Mouse (Mus musculus): ENCODE results near the gene Gm6217. TPM values are rescaled to one million over a fixed set of nuclear protein-coding genes. Genes with fewer than 3 reads are reported as not detected.
"Not testable (repeated sequence)": the region's sequence is repeated elsewhere in the genome, so short reads cannot be mapped to it uniquely, and the experiment has no call there.

Gene Gm6217
- not detected in 2 replicates for polyA plus RNA-seq (2015; fragmentation: Nextera tagmentation; extraction: Ambion mirVana)

DNA sequence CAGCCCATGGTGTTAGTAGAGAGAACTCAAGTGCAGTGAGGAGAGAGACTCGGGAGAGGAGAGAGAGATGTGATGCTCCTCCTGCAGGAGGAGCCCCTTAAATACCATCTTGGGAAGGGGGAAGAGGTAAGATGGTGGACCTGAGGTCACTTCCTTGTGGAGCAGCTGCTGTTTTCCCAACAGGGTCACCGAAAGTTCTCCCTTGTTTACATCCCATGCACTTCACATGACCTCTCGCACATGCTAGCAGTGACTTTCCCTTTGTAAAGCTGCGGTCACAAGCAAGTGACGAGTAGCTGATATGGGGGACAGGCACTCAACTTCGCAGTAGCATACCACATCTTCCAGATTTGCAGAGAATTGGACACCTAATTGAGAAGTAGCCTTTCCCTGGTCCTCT, at the start of gene Gm6217:
Gm6217 (minus strand) TSS at position 74 of the 400 bp plus-strand sequence.
- not testable (repeated sequence) for H3K36me3 ChIP-seq; H3K9me3 ChIP-seq; H3K4me2 ChIP-seq; H3K4me1 ChIP-seq; ATAC-seq (ENCODE audit: insufficient number of reproducible peaks, low FRiP score, low TSS enrichment, low read depth); H3K27ac ChIP-seq; H3K27me3 ChIP-seq; H3K4me3 ChIP-seq; H3K9ac ChIP-seq
- WGBS, result no CpG with 5 or more reads among the region's 6 CpGs

DNA sequence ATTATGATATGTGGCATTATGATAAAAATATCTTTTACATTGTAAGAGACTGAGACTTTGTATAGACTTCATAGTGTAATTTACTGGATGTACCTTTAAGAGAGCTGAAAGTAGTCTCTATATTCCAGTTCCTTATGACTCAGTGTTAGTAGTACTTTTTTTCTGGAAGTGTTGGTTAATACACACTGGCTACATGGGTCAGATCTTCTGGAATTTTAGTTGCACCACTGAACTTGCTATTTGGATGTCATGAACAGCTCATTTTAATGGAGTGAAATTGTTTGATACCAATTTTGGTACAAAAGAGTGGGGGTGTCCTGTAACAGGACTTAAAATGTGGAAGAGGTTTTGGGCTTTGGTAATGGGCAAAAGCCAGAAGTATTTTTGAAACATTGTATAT, 46.6 kb upstream of the Gm6217 start:
- no peak overlapping the region for H3K4me2 ChIP-seq
- no peak overlapping the region for H3K27ac ChIP-seq
- H3K9ac ChIP-seq, result no peak overlapping the region
- no peak for ATAC-seq (ENCODE audit: insufficient number of reproducible peaks, low FRiP score, low TSS enrichment, low read depth)
- H3K4me1 ChIP-seq, result no peaks in the 10 kb centered on the region
- no peaks in the 10 kb centered on the region for H3K27me3 ChIP-seq
- no peak overlapping the region for H3K4me3 ChIP-seq
- no peaks in the 10 kb centered on the region for H3K9me3 ChIP-seq
- H3K36me3 ChIP-seq, result no peaks in the 10 kb centered on the region

DNA sequence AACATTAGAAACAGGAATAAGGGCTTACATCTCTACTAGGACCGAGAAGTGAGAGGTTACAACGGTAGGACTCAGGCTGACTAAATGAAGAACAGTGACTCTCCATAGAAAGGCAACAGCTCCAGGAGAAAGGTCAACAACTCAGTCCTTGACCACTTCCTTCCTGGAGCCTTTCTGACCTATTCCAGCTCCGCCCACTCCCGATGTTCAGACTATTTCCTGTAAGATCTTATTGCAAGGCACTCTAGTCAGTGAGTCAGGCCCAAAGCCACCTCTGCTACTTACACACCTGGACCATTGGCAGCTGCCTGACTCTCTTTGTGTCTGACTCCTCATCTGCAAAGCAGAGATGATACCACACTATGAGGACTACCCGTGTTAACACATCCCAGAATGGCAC, 44.6 kb upstream of the Gm6217 start:
- no peak overlapping the region for H3K4me2 ChIP-seq
- no peak for ATAC-seq (ENCODE audit: insufficient number of reproducible peaks, low FRiP score, low TSS enrichment, low read depth)
- H3K4me3 ChIP-seq, result no peak overlapping the region
- H3K9ac ChIP-seq, result no peak overlapping the region
- H3K27me3 ChIP-seq, result no peaks in the 10 kb centered on the region
- no peaks in the 10 kb centered on the region for H3K4me1 ChIP-seq
- no peaks in the 10 kb centered on the region for H3K9me3 ChIP-seq
- 81% methylated on average over 5 of the region's 5 CpGs for WGBS
- H3K36me3 ChIP-seq, result no peaks in the 10 kb centered on the region
- no peak overlapping the region for H3K27ac ChIP-seq

DNA sequence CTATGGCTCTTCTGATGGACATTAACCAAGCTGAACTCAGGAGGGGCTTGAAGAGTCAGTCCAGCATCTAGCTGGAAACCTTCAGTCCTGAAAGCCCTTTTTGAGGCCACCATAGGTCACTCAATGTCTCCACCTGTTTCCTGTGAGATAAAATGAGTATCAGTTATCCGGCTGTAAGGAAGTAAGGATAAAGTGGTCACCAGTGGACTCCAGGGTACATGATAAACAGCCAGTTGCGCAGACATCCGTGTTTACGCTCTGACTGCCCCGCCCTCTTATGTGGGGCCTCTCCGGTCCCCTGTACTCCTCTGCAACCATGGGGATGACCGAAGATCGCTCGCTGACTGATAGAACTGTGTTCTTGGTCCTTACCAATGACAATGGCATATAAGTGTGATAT, 43.1 kb upstream of the Gm6217 start:
- H3K27ac ChIP-seq, result no peak overlapping the region
- ATAC-seq (ENCODE audit: insufficient number of reproducible peaks, low FRiP score, low TSS enrichment, low read depth), result no peak
- H3K9ac ChIP-seq, result no peak overlapping the region
- H3K4me1 ChIP-seq, result no peaks in the 10 kb centered on the region
- H3K36me3 ChIP-seq, result no peaks in the 10 kb centered on the region
- no peaks in the 10 kb centered on the region for H3K27me3 ChIP-seq
- H3K4me3 ChIP-seq, result no peak overlapping the region
- H3K9me3 ChIP-seq, result no peaks in the 10 kb centered on the region
- H3K4me2 ChIP-seq, result no peak overlapping the region
- 85% methylated on average over 9 of the region's 9 CpGs for WGBS

DNA sequence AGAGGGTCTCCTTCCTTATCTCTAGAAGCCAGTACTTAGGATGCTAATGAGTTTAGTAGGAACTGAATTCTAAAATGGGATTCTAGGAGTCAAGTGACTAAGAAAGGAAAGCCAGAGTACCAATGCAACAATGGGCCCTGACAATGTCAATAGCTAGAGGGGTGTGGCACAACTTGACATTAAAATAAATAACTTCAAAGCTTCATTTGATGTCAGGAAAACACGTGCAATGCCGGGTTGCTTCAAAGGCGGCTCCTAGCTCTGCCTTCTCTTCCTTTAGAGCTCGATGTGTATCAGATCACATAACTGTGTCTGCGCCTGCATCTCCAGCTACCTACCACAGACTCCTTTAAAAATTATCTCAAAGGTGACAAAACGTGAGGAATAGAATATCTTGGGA, 42.7 kb upstream of the Gm6217 start:
- Histone ChIP-seq H3K27ac (no peak overlapping the region), H3K9ac (no peak overlapping the region), H3K4me2 (no peak overlapping the region), H3K36me3 (no peaks in the 10 kb centered on the region), H3K4me3 (no peak overlapping the region), H3K4me1 (no peaks in the 10 kb centered on the region), H3K9me3 (no peaks in the 10 kb centered on the region), H3K27me3 (no peaks in the 10 kb centered on the region)
- 54% methylated on average over 6 of the region's 6 CpGs for WGBS
- no peak for ATAC-seq (ENCODE audit: insufficient number of reproducible peaks, low FRiP score, low TSS enrichment, low read depth)

DNA sequence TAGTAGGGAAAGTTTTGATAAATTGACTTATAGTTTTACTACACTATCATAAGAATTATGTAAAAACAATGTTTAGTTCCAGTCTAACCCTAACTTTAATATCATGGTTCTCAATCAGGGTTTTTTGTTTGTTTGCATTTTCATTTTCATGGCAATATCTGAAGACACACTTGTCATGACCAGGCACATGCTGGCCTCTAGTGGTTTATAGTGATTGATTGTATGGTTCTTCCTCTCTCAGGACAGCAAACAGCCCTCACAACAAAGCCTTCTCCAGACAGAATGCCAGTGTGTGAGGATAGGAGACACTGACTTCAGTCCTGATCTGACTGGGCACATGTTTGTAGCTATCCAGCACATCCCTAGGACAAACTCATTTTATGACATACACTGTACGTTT, 42.0 kb upstream of the Gm6217 start:
- 77% methylated on average over 1 of the region's 1 CpGs for WGBS
- Histone ChIP-seq H3K36me3 (no peaks in the 10 kb centered on the region), H3K4me1 (no peaks in the 10 kb centered on the region), H3K9ac (no peak overlapping the region), H3K9me3 (no peaks in the 10 kb centered on the region), H3K27ac (no peak overlapping the region), H3K4me2 (no peak overlapping the region), H3K4me3 (no peak overlapping the region), H3K27me3 (no peaks in the 10 kb centered on the region)
- ATAC-seq (ENCODE audit: insufficient number of reproducible peaks, low FRiP score, low TSS enrichment, low read depth), result no peak

DNA sequence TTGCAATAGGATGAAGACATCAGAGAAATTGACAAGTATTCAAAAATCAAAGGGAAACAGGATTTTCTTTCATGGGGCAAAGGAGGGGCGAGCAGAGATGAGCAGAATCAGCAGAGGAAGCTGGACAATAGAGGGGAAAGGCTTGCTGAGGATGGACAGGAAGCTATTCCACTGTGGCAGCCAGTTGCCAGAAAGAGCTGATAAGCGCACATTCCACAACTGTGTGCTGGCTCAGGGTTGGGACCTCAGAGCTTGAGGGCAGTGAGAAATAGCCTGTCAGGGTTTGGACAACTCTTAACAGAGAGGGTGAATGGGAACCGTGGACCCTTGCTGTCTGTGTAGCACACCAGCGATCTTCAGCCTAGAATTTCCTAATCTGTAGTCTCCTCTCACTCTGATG, 40.8 kb upstream of the Gm6217 start:
- Histone ChIP-seq H3K4me3 (no peak overlapping the region), H3K4me1 (no peaks in the 10 kb centered on the region), H3K36me3 (no peaks in the 10 kb centered on the region), H3K27ac (no peak overlapping the region), H3K9me3 (no peaks in the 10 kb centered on the region), H3K9ac (no peak overlapping the region), H3K27me3 (no peaks in the 10 kb centered on the region), H3K4me2 (no peak overlapping the region)
- 61% methylated on average over 4 of the region's 4 CpGs for WGBS
- ATAC-seq (ENCODE audit: insufficient number of reproducible peaks, low FRiP score, low TSS enrichment, low read depth), result no peak

DNA sequence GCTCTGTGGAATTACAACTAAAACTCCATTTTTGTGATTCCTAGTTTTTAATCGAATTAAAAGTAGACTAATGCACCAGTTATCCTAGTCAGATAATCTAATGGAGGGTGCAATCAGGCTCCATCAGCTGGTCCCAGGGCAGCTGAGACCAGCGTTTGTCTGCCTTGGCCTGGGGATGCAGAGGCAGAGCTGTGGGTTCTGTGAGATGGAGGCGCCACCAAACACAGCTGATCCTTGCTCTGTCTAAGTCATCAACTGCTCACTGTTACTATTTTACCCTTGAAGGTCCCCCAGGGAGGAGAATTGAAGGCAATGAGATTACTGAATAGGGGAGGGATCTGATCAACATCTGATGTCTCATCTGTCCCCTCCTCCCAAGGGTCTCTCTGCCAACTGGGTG, 35.2 kb upstream of the Gm6217 start:
- Histone ChIP-seq H3K36me3 (no peaks in the 10 kb centered on the region), H3K4me3 (no peak overlapping the region), H3K4me2 (no peak overlapping the region), H3K27me3 (no peaks in the 10 kb centered on the region), H3K9ac (no peak overlapping the region), H3K4me1 (no peaks in the 10 kb centered on the region), H3K9me3 (no peaks in the 10 kb centered on the region), H3K27ac (no peak overlapping the region)
- WGBS, result 74% methylated on average over 3 of the region's 3 CpGs
- no peak for ATAC-seq (ENCODE audit: insufficient number of reproducible peaks, low FRiP score, low TSS enrichment, low read depth)

DNA sequence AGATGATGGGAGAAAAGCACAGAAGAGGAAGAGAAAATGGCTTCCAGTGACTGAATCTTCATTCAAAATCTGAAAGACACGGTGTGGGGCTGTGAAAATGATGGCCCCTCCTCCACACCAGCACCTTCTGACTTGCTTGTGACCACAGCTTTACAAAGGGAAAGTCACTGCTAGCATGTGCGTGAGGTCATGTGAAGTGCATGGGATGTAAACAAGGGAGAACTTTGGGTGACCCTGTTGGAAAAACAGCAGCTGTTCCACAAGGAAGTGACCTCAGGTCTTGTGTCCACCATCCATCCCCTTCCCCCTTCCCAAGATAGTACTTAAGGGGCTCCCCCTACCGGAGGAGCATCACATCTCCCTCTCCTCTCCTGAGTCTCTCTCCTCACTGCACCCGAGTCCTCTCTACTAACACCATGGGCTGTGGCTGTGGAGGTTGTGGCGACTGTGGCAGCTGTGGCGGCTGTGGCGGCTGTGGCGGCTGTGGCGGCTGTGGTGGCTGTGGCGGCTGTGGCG, 28.7 kb upstream of the Gm6217 start, which contains the start of gene Gm47955:
Gm47955 (plus strand) TSS at position 417 of the 516 bp plus-strand sequence.
- Histone ChIP-seq H3K4me2 (no peak within 1 kb of the TSS), H3K36me3 (no peaks in the 10 kb centered on the region), H3K9ac (no peak within 1 kb of the TSS), H3K4me1 (no peaks in the 10 kb centered on the region), H3K4me3 (no peak within 1 kb of the TSS), H3K27me3 (no peaks in the 10 kb centered on the region), H3K9me3 (no peaks in the 10 kb centered on the region), H3K27ac (no peak within 1 kb of the TSS)
- 91% methylated on average over 11 of the region's 11 CpGs for WGBS
- ATAC-seq (ENCODE audit: insufficient number of reproducible peaks, low FRiP score, low TSS enrichment, low read depth), result no peak

DNA sequence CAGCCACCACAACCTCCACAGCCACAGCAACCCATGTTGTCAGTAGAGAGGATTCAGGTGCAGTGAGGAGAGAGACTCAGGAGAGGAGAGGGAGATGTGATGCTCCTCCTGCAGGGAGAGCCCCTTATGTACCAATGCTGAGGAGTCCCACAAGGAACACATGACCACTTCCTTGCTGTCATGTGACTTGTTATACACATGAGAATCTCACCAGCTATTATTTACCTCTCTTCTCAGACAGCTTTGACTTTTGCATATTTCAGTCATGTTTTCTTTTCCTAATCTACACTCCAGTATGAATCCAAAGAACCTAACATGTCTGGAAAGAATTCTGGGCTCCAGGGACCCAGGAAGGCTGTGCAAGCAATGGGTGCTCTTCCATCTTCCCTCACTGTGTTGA, 24.7 kb upstream of the Gm6217 start, which contains the start of gene Gm7544:
Gm7544 (minus strand) TSS at position 101 of the 400 bp plus-strand sequence.
- H3K9me3 ChIP-seq; H3K27ac ChIP-seq; H3K36me3 ChIP-seq; H3K9ac ChIP-seq; H3K4me3 ChIP-seq; H3K4me1 ChIP-seq; H3K4me2 ChIP-seq; ATAC-seq (ENCODE audit: insufficient number of reproducible peaks, low FRiP score, low TSS enrichment, low read depth); H3K27me3 ChIP-seq: not testable (repeated sequence)

DNA sequence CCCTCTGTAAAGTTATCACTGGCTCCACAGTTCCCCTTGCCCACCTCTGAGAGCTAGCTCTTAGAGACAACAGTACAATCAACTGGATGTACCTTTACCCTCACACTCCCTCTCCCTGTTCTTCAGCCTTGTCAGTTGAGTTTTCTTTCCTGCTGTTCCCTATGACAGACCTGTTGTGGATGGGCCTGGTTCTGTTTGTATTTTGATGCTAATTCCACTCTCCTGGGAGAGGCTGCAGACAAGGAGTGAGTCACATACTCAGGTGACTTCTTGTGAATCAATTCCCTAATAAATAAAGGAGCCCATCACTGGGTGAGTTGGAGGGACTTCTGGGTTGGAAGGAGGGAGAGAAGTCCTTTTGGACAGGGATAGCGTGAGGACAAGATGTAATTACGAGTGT, 17.4 kb upstream of the Gm6217 start:
- Histone ChIP-seq H3K4me2 (no peak overlapping the region), H3K4me1 (no peaks in the 10 kb centered on the region), H3K9ac (no peak overlapping the region), H3K9me3 (no peaks in the 10 kb centered on the region), H3K36me3 (no peaks in the 10 kb centered on the region), H3K27ac (no peak overlapping the region), H3K4me3 (no peak overlapping the region), H3K27me3 (no peaks in the 10 kb centered on the region)
- whole genome bisulfite sequencing, result 80% methylated on average over 2 of the region's 2 CpGs
- no peak for ATAC-seq (ENCODE audit: insufficient number of reproducible peaks, low FRiP score, low TSS enrichment, low read depth)

DNA sequence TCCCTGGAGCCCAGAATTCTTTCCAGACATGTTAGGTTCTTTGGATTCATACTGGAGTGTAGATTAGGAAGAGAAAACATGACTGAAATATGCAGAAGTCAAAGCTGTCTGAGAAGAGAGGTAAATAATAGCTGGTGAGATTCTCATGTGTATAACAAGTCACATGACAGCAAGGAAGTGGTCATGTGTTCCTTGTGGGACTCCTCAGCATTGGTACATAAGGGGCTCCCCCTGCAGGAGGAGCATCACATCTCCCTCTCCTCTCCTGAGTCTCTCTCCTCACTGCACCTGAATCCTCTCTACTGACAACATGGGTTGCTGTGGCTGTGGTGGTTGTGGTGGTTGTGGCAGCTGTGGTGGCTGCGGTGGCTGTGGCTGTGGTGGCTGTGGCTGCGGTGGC, 14.8 kb upstream of the Gm6217 start:
- 92% methylated on average over 2 of the region's 2 CpGs for WGBS
- not testable (repeated sequence) for ATAC-seq (ENCODE audit: insufficient number of reproducible peaks, low FRiP score, low TSS enrichment, low read depth); H3K4me3 ChIP-seq

DNA sequence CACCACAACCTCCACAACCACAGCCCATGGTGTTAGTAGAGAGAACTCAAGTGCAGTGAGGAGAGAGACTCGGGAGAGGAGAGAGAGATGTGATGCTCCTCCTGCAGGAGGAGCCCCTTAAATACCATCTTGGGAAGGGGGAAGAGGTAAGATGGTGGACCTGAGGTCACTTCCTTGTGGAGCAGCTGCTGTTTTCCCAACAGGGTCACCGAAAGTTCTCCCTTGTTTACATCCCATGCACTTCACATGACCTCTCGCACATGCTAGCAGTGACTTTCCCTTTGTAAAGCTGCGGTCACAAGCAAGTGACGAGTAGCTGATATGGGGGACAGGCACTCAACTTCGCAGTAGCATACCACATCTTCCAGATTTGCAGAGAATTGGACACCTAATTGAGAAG, 12.1 kb upstream of the Gm6217 start, which contains the start of gene A030003K21Rik:
A030003K21Rik (minus strand) TSS at position 94 of the 400 bp plus-strand sequence.
- not testable (repeated sequence) for H3K27ac ChIP-seq; H3K9me3 ChIP-seq; ATAC-seq (ENCODE audit: insufficient number of reproducible peaks, low FRiP score, low TSS enrichment, low read depth); H3K27me3 ChIP-seq; H3K4me2 ChIP-seq; H3K4me3 ChIP-seq; H3K9ac ChIP-seq; H3K36me3 ChIP-seq; H3K4me1 ChIP-seq
- WGBS, result no CpG with 5 or more reads among the region's 6 CpGs

More for the DNA sequence above, 14.8 kb upstream of the Gm6217 start:
- not testable (repeated sequence) for H3K9ac ChIP-seq, H3K27ac ChIP-seq, H3K27me3 ChIP-seq, H3K4me2 ChIP-seq, H3K36me3 ChIP-seq, H3K9me3 ChIP-seq, H3K4me1 ChIP-seq
